Mouse (Mus musculus) lung, adult 2 months (tissue): ENCODE measurements at regions not wholly inside any gene's neighbourhood (a gene's known extent, or its start where the extent isn't known, plus 50 kb on each side); places are given as distances from the start of the nearest gene placed in this dataset.

Source experiments
- CTCF ChIP-seq: fragments of 200-500 bp; IDR thresholded peaks from 2 replicates; pipeline ENCODE4 v1.5.1; 2011; ENCODE audit warnings: mild to moderate bottlenecking, low read length, control low read depth; ENCODE audit not compliant: insufficient read depth
- POLR2A ChIP-seq: fragments of 200-500 bp; IDR thresholded peaks from 2 replicates; pipeline ENCODE4 v1.6.1; 2011; ENCODE audit warnings: low read depth, mild to moderate bottlenecking, control low read depth, low read length, borderline replicate concordance; ENCODE audit errors: extremely low read depth

- TF ChIP-seq CTCF = no peak
- TF ChIP-seq POLR2A = no peak
Observed at GRCm38 (mm10) chr10:84236236-84236635, 204.2 kb downstream of the Nuak1 start.
